20 mouse cellular contexts compared by ENCODE assay signal in genomic region chr11:43389118-43389517, GRCm38 (mm10). TPM values are rescaled to one million over a fixed set of nuclear protein-coding genes. Genes with fewer than 3 reads are reported as not detected.
A peak's percentile ranks its signal among the peaks of the same experiment; 100 is the strongest.
DNase-seq lines count a peak whose midpoint lies in the region; ATAC-seq and TF ChIP-seq lines count a peak whose summit lies in the region.
"Had no signal": no experiment of that assay in that cellular context is flagged by ENCODE, and none has a peak within 500 bp of the region (broad histone marks: within the 10 kb centered on the region; RNA-seq: fewer than 3 reads in every experiment).

No protein-coding gene starts in this region.

- 87% methylated on average over 7 of the region's 7 CpGs for WGBS in intestine, embryonic 14.5 days
- WGBS in intestine, embryonic 15.5 days = 89% methylated on average over 7 of the region's 7 CpGs
- 91% methylated on average over 7 of the region's 7 CpGs for WGBS in forebrain, embryonic 16.5 days

- no peak overlapping the region for H3K4me3 ChIP-seq in intestine, embryonic 14.5 days (ENCODE audit: low read depth, low read length)
- H3K4me3 ChIP-seq in intestine, embryonic 15.5 days (replicated peaks) = no peak overlapping the region
- no peak overlapping the region for H3K4me3 ChIP-seq in ES-E14 (ENCODE audit: insufficient read depth in 1 of 2, low read depth in 1 of 2, low read length in 2 of 2, poor library complexity in 1 of 2, severe bottlenecking in 1 of 2)
- H3K4me3 ChIP-seq in forebrain, embryonic 16.5 days (replicated peaks; ENCODE audit: low read length) = no peak overlapping the region
- H3K4me3 ChIP-seq: embryonic facial prominence, embryonic 10.5 days; embryonic facial prominence, embryonic 12.5 days; forebrain, embryonic 13.5 days; forebrain, embryonic 15.5 days had no signal

- H3K4me1 ChIP-seq in intestine, embryonic 14.5 days (replicated peaks; ENCODE audit: control insufficient read depth, insufficient read depth, low read length) = no peaks in the 10 kb centered on the region; the same call in 1 of the 2 replicates
- peaks cover 5% of the 10 kb centered on the region; the same call in 1 of the 2 replicates for H3K4me1 ChIP-seq in intestine, embryonic 15.5 days (replicated peaks)
- peaks cover 4 to 9% of the 10 kb centered on the region in 2 experiments; a peak in 2 of 4 replicates for H3K4me1 ChIP-seq in ES-E14 (ENCODE audit: control insufficient read depth in 2 of 2, insufficient read depth in 2 of 2, low read length in 2 of 2, poor library complexity in 1 of 2)
- H3K4me1 ChIP-seq in forebrain, embryonic 16.5 days (replicated peaks; ENCODE audit: control insufficient read depth, insufficient read depth, low read length) = peaks cover 14% of the 10 kb centered on the region

- in situ Hi-C loops in ES-E14 (cut with MboI; ENCODE audit: low sequenced_read_pairs in 2 of 2, unreplicated experiment in 2 of 2) = no loop called here

- no peaks in the 10 kb centered on the region for H3K9me3 ChIP-seq in intestine, embryonic 14.5 days (ENCODE audit: control insufficient read depth, low read length)
- H3K9me3 ChIP-seq in intestine, embryonic 15.5 days = no peaks in the 10 kb centered on the region
- no peaks in the 10 kb centered on the region for H3K9me3 ChIP-seq in ES-E14 (ENCODE audit: control insufficient read depth, insufficient read depth, low read depth, low read length)
- H3K9me3 ChIP-seq in forebrain, embryonic 16.5 days (ENCODE audit: control insufficient read depth, low read length) = no peaks in the 10 kb centered on the region
- H3K9me3 ChIP-seq: embryonic facial prominence, embryonic 10.5 days; embryonic facial prominence, embryonic 12.5 days; forebrain, embryonic 13.5 days; forebrain, embryonic 15.5 days had no signal

- H3K27ac ChIP-seq in intestine, embryonic 14.5 days (ENCODE audit: low read depth) = no peak overlapping the region
- H3K27ac ChIP-seq in intestine, embryonic 15.5 days = no peak overlapping the region
- no peak overlapping the region for H3K27ac ChIP-seq in ES-E14 (ENCODE audit: insufficient read depth, low read depth, low read length, poor library complexity, severe bottlenecking)
- H3K27ac ChIP-seq in forebrain, embryonic 16.5 days (ENCODE audit: low read length) = no peak overlapping the region
- H3K27ac ChIP-seq: embryonic facial prominence, embryonic 10.5 days; embryonic facial prominence, embryonic 12.5 days; forebrain, embryonic 13.5 days; forebrain, embryonic 15.5 days had no signal

- peak; percentile 44 for DNase-seq in CD4-positive, CD25-positive, alpha-beta regulatory T cell, adult 2 months (ENCODE audit: low read depth, low spot score)
- peak; percentile 25 for DNase-seq in intestine, embryonic 14.5 days (ENCODE audit: low spot score)
- no peak for DNase-seq in ES-E14 (ENCODE audit: low read depth, low spot score)
- no peak for DNase-seq in adrenal gland, postnatal 25 days
- DNase-seq: adrenal gland, adult 2 months; adrenal gland, postnatal 10 days; adrenal gland, postnatal 36 days; B cell, adult 2 months; cerebellum, adult 11-12 months; cerebellum, adult 2 months; cerebellum, adult 9-10 months; cerebellum, postnatal 10 days; cerebellum, postnatal 25 days had no signal

- no peaks in the 10 kb centered on the region for H3K27me3 ChIP-seq in intestine, embryonic 14.5 days (replicated peaks; ENCODE audit: control insufficient read depth, insufficient read depth, low read length)
- no peaks in the 10 kb centered on the region for H3K27me3 ChIP-seq in intestine, embryonic 15.5 days (replicated peaks)
- no peaks in the 10 kb centered on the region for H3K27me3 ChIP-seq in forebrain, embryonic 16.5 days (replicated peaks; ENCODE audit: control insufficient read depth, insufficient read depth, low read length)
- H3K27me3 ChIP-seq: embryonic facial prominence, embryonic 12.5 days; forebrain, embryonic 15.5 days had no signal

- no peak for ATAC-seq in CD4-positive, CD25-positive, alpha-beta regulatory T cell, adult 4 months
- ATAC-seq in intestine, embryonic 14.5 days (replicated peaks; ENCODE audit: low FRiP score, low TSS enrichment, low read depth) = no peak
- ATAC-seq in intestine, embryonic 15.5 days = no peak
- no peak for ATAC-seq in forebrain, embryonic 16.5 days
- ATAC-seq: forebrain, embryonic 13.5 days; forebrain, embryonic 15.5 days had no signal

- no peaks in the 10 kb centered on the region for H3K36me3 ChIP-seq in intestine, embryonic 14.5 days (ENCODE audit: control insufficient read depth, insufficient read depth, low read length)
- H3K36me3 ChIP-seq in intestine, embryonic 15.5 days = no peaks in the 10 kb centered on the region
- no peaks in the 10 kb centered on the region for H3K36me3 ChIP-seq in ES-E14 (ENCODE audit: control insufficient read depth, insufficient read depth, low read length, poor library complexity, severe bottlenecking)
- no peaks in the 10 kb centered on the region for H3K36me3 ChIP-seq in forebrain, embryonic 16.5 days (ENCODE audit: control insufficient read depth, insufficient read depth)
- H3K36me3 ChIP-seq: embryonic facial prominence, embryonic 10.5 days; embryonic facial prominence, embryonic 12.5 days; forebrain, embryonic 15.5 days had no signal

- H3K4me2 ChIP-seq in intestine, embryonic 14.5 days (ENCODE audit: low read length) = no peak overlapping the region
- no peak overlapping the region for H3K4me2 ChIP-seq in intestine, embryonic 15.5 days (replicated peaks)
- no peak overlapping the region for H3K4me2 ChIP-seq in forebrain, embryonic 16.5 days (ENCODE audit: low read length)
- H3K4me2 ChIP-seq: embryonic facial prominence, embryonic 12.5 days; forebrain, embryonic 13.5 days; forebrain, embryonic 15.5 days had no signal

- no peak overlapping the region for H3K9ac ChIP-seq in intestine, embryonic 14.5 days (ENCODE audit: low read length)
- H3K9ac ChIP-seq in intestine, embryonic 15.5 days = no peak overlapping the region
- no peak overlapping the region for H3K9ac ChIP-seq in ES-E14 (ENCODE audit: insufficient read depth, low read depth, low read length, poor library complexity, severe bottlenecking)
- no peak overlapping the region for H3K9ac ChIP-seq in forebrain, embryonic 16.5 days (replicated peaks; ENCODE audit: low read depth, low read length)
- H3K9ac ChIP-seq: embryonic facial prominence, embryonic 12.5 days; forebrain, embryonic 13.5 days; forebrain, embryonic 15.5 days had no signal

TF ChIP-seq in ES-E14, 5 proteins besides CTCF, POLR2A, EP300 and RAD21:
- peak; percentile 59; the same call in 1 of the 2 replicates for TF ChIP-seq ZNF384 (IDR thresholded peaks at IDR 0.05; ENCODE audit: low read depth, low read length)
- TF ChIP-seq CHD2 (IDR thresholded peaks at IDR 0.05; ENCODE audit: low read depth, low read length) = no peak

RNA-seq across cellular contexts. Expression of gene Pttg1, which starts 36.9 kb away (rescaled TPM):
- polyA plus RNA-seq in CD4-positive, CD25-positive, alpha-beta regulatory T cell, adult 4 months (2017; shearing (Covaris generic)) = 100 to 1,000 TPM; 183 to 195 TPM
- polyA plus RNA-seq in intestine, embryonic 14.5 days (2014; fragmentation: Nextera tagmentation; extraction: Ambion mirVana) = 67.1 and 70.7 TPM in 2 replicates
- polyA plus RNA-seq in intestine, embryonic 15.5 days (2015; fragmentation: Nextera tagmentation; extraction: Ambion mirVana) = 64.5 and 68.6 TPM in 2 replicates
- 69.3 and 90.5 TPM in 2 replicates for total RNA-seq in ES-E14 (2012; rRNA removed)
- polyA plus RNA-seq in forebrain, embryonic 16.5 days (2015; fragmentation: Nextera tagmentation; extraction: Ambion mirVana) = 27.0 and 32.7 TPM in 2 replicates
- total RNA-seq in adrenal gland, postnatal 25 days (2021) = 39.1 and 47.9 TPM in 2 replicates

RNA-seq across cellular contexts. Expression of gene Slu7, which starts 44.4 kb away (rescaled TPM):
- polyA plus RNA-seq in CD4-positive, CD25-positive, alpha-beta regulatory T cell, adult 4 months (2017; shearing (Covaris generic)) = 100 to 1,000 TPM; 103 to 115 TPM
- polyA plus RNA-seq in intestine, embryonic 14.5 days (2014; fragmentation: Nextera tagmentation; extraction: Ambion mirVana) = 45.0 and 55.6 TPM in 2 replicates
- polyA plus RNA-seq in intestine, embryonic 15.5 days (2015; fragmentation: Nextera tagmentation; extraction: Ambion mirVana) = 44.1 and 48.0 TPM in 2 replicates
- 23.5 and 28.8 TPM in 2 replicates for total RNA-seq in ES-E14 (2012; rRNA removed)
- 76.9 and 87.8 TPM in 2 replicates for polyA plus RNA-seq in forebrain, embryonic 16.5 days (2015; fragmentation: Nextera tagmentation; extraction: Ambion mirVana)
- total RNA-seq in adrenal gland, postnatal 25 days (2021) = 41.8 and 48.1 TPM in 2 replicates

Comparison
In these comparisons a context has a peak if more than half of its experiments do, and no peak if none do; other contexts are left out.
1. DNase-seq: peak in CD4-positive, CD25-positive, alpha-beta regulatory T cell, adult 2 months (single experiment) and intestine, embryonic 14.5 days (single experiment); none in ES-E14 (single experiment) and adrenal gland, postnatal 25 days (single experiment).